ENCODE assay signal across 30 mouse cellular contexts in the genomic region with DNA sequence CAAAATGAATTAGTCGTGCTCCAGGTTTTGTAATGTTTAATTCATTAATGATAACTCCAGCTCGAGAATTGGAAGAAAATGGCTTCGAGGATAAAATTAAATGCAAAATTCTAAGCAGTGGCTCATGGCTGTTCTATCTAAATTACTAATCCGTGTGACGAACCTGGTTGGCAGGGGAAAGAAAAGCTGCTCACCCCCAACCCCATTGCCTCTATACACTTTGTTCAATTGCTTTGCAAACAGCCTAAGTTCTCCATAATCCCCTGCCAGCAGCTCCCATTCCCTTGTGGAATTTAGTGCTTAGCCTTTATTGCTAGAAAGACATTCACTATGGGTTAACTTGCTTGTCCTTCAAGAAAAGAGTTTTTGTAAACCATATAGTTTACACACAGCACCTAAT. TPM values are rescaled to one million over a fixed set of nuclear protein-coding genes. Genes with fewer than 3 reads are reported as not detected.
DNase-seq lines count a peak whose midpoint lies in the region; ATAC-seq and TF ChIP-seq lines count a peak whose summit lies in the region.
"Had no signal": no experiment of that assay in that cellular context is flagged by ENCODE, and none has a peak within 500 bp of the region (broad histone marks: within the 10 kb centered on the region; RNA-seq: fewer than 3 reads in every experiment).

No protein-coding gene starts in this region.

- peak; percentile 6 for DNase-seq in forebrain, embryonic 14.5 days (ENCODE audit: low spot score)
- no peak for DNase-seq in forebrain, postnatal 0 days
- peak; percentile 42 for DNase-seq in midbrain, embryonic 10.5 days (ENCODE audit: low spot score)
- DNase-seq in left cerebral cortex, postnatal 36 days (ENCODE audit: low spot score in 2 of 2), result no peak
- DNase-seq in frontal cortex, postnatal 14 days (ENCODE audit: low spot score in 2 of 2), result no peak
- no peak for DNase-seq in urinary bladder, postnatal 36 days (ENCODE audit: low spot score in 2 of 2)
- DNase-seq: adrenal gland, postnatal 10 days; adrenal gland, postnatal 36 days; B cell, adult 2 months; cerebellum, adult 11 months; embryo, embryonic 11 days; gastrocnemius, postnatal 10 days; gastrocnemius, postnatal 36 days; heart, adult 2 months; heart, postnatal 14 days; heart, postnatal 4 days had no signal

- no peak overlapping the region for H3K27ac ChIP-seq in forebrain, embryonic 14.5 days (ENCODE audit: low read depth, low read length)
- H3K27ac ChIP-seq in forebrain, postnatal 0 days (ENCODE audit: low read depth, low read length), result no peak overlapping the region
- H3K27ac ChIP-seq in midbrain, embryonic 10.5 days (replicated peaks), result no peak overlapping the region
- H3K27ac ChIP-seq in midbrain, embryonic 13.5 days, result no peak overlapping the region
- H3K27ac ChIP-seq in midbrain, embryonic 16.5 days (ENCODE audit: low read length), result no peak overlapping the region
- H3K27ac ChIP-seq: embryonic facial prominence, embryonic 15.5 days; forebrain, embryonic 10.5 days; forebrain, embryonic 13.5 days; heart, adult 2 months; heart, embryonic 10.5 days; heart, embryonic 13.5 days; hindbrain, embryonic 12.5 days; intestine, embryonic 15.5 days had no signal

- H3K4me1 ChIP-seq in forebrain, embryonic 14.5 days (ENCODE audit: control insufficient read depth, insufficient read depth, low read length), result no peaks in the 10 kb centered on the region
- no peaks in the 10 kb centered on the region for H3K4me1 ChIP-seq in forebrain, postnatal 0 days (ENCODE audit: insufficient read depth)
- H3K4me1 ChIP-seq in midbrain, embryonic 10.5 days, result peaks cover 29% of the 10 kb centered on the region
- peaks cover 22% of the 10 kb centered on the region for H3K4me1 ChIP-seq in midbrain, embryonic 13.5 days (replicated peaks)
- peaks cover 2% of the 10 kb centered on the region; the same call in 1 of the 2 replicates for H3K4me1 ChIP-seq in midbrain, embryonic 16.5 days (ENCODE audit: control insufficient read depth, insufficient read depth, low read length)
- H3K4me1 ChIP-seq: embryonic facial prominence, embryonic 15.5 days; forebrain, embryonic 13.5 days; heart, embryonic 10.5 days; heart, embryonic 13.5 days; hindbrain, embryonic 12.5 days; intestine, embryonic 15.5 days had no signal

- no peak overlapping the region for H3K9ac ChIP-seq in forebrain, embryonic 14.5 days (ENCODE audit: low read length)
- no peak overlapping the region for H3K9ac ChIP-seq in forebrain, postnatal 0 days
- H3K9ac ChIP-seq in midbrain, embryonic 13.5 days (replicated peaks), result no peak overlapping the region
- no peak overlapping the region for H3K9ac ChIP-seq in midbrain, embryonic 16.5 days (ENCODE audit: low read depth, low read length)
- H3K9ac ChIP-seq: embryonic facial prominence, embryonic 15.5 days; forebrain, embryonic 13.5 days; heart, embryonic 13.5 days; hindbrain, embryonic 12.5 days; intestine, embryonic 15.5 days had no signal

- no peaks in the 10 kb centered on the region for H3K9me3 ChIP-seq in forebrain, embryonic 14.5 days (replicated peaks; ENCODE audit: control insufficient read depth, low read length)
- no peaks in the 10 kb centered on the region for H3K9me3 ChIP-seq in forebrain, postnatal 0 days (ENCODE audit: low read length)
- no peaks in the 10 kb centered on the region for H3K9me3 ChIP-seq in midbrain, embryonic 10.5 days (replicated peaks)
- no peaks in the 10 kb centered on the region for H3K9me3 ChIP-seq in midbrain, embryonic 13.5 days
- H3K9me3 ChIP-seq in midbrain, embryonic 16.5 days (replicated peaks; ENCODE audit: control insufficient read depth, low read length, poor library complexity, severe bottlenecking), result no peaks in the 10 kb centered on the region
- H3K9me3 ChIP-seq: embryonic facial prominence, embryonic 15.5 days; forebrain, embryonic 10.5 days; forebrain, embryonic 13.5 days; heart, embryonic 10.5 days; heart, embryonic 13.5 days; hindbrain, embryonic 12.5 days; intestine, embryonic 15.5 days had no signal

- no peak overlapping the region for H3K4me3 ChIP-seq in forebrain, embryonic 14.5 days (ENCODE audit: low read depth, low read length)
- no peak overlapping the region for H3K4me3 ChIP-seq in forebrain, postnatal 0 days (ENCODE audit: low read depth, low read length)
- no peak overlapping the region for H3K4me3 ChIP-seq in midbrain, embryonic 10.5 days
- no peak overlapping the region for H3K4me3 ChIP-seq in midbrain, embryonic 13.5 days (replicated peaks)
- H3K4me3 ChIP-seq in midbrain, embryonic 16.5 days (ENCODE audit: low read depth, low read length), result no peak overlapping the region
- H3K4me3 ChIP-seq: embryonic facial prominence, embryonic 15.5 days; erythroblast, embryonic 14.5 days; forebrain, embryonic 10.5 days; forebrain, embryonic 13.5 days; heart, adult 2 months; heart, embryonic 10.5 days; heart, embryonic 13.5 days; hindbrain, embryonic 12.5 days; intestine, embryonic 15.5 days had no signal

- no peaks in the 10 kb centered on the region for H3K36me3 ChIP-seq in forebrain, embryonic 14.5 days (ENCODE audit: control insufficient read depth, insufficient read depth, low read length)
- no peaks in the 10 kb centered on the region for H3K36me3 ChIP-seq in forebrain, postnatal 0 days (ENCODE audit: insufficient read depth)
- H3K36me3 ChIP-seq in midbrain, embryonic 10.5 days, result no peaks in the 10 kb centered on the region
- H3K36me3 ChIP-seq in midbrain, embryonic 13.5 days, result no peaks in the 10 kb centered on the region
- no peaks in the 10 kb centered on the region for H3K36me3 ChIP-seq in midbrain, embryonic 16.5 days (ENCODE audit: control insufficient read depth, insufficient read depth, low read length)
- H3K36me3 ChIP-seq: embryonic facial prominence, embryonic 15.5 days; forebrain, embryonic 10.5 days; G1E; heart, embryonic 10.5 days; heart, embryonic 13.5 days; hindbrain, embryonic 12.5 days; intestine, embryonic 15.5 days had no signal

- WGBS in forebrain, embryonic 14.5 days, result 25% methylated on average over 5 of the region's 5 CpGs
- 23% methylated on average over 5 of the region's 5 CpGs for WGBS in forebrain, postnatal 0 days
- WGBS in midbrain, embryonic 10.5 days, result 43% methylated on average over 5 of the region's 5 CpGs
- 20% methylated on average over 5 of the region's 5 CpGs for WGBS in midbrain, embryonic 13.5 days
- WGBS in midbrain, embryonic 16.5 days, result 13% methylated on average over 5 of the region's 5 CpGs

- no peak for TF ChIP-seq CTCF in forebrain, postnatal 0 days (IDR thresholded peaks at IDR 0.05; ENCODE audit: low read depth)

- no peak overlapping the region for H3K4me2 ChIP-seq in forebrain, embryonic 14.5 days (ENCODE audit: low read length)
- no peak overlapping the region for H3K4me2 ChIP-seq in forebrain, postnatal 0 days (ENCODE audit: low read depth)
- H3K4me2 ChIP-seq in midbrain, embryonic 13.5 days (replicated peaks), result no peak overlapping the region
- H3K4me2 ChIP-seq in midbrain, embryonic 16.5 days (ENCODE audit: low read length), result no peak overlapping the region
- H3K4me2 ChIP-seq: embryonic facial prominence, embryonic 15.5 days; forebrain, embryonic 13.5 days; heart, embryonic 13.5 days; hindbrain, embryonic 12.5 days; intestine, embryonic 15.5 days had no signal

- intact Hi-C loops in left cerebral cortex, postnatal 36 days (cut with DNase I), result no loop called here

- no peak for ATAC-seq in forebrain, embryonic 14.5 days
- no peak for ATAC-seq in forebrain, postnatal 0 days
- peak; percentile 68 for ATAC-seq in midbrain, embryonic 13.5 days
- ATAC-seq in midbrain, embryonic 16.5 days, result peak; percentile 75
- ATAC-seq: forebrain, embryonic 13.5 days; hindbrain, embryonic 16.5 days; Patski had no signal

- no peaks in the 10 kb centered on the region for H3K27me3 ChIP-seq in forebrain, embryonic 14.5 days (replicated peaks; ENCODE audit: control insufficient read depth, insufficient read depth, low read length)
- no peaks in the 10 kb centered on the region for H3K27me3 ChIP-seq in forebrain, postnatal 0 days (ENCODE audit: insufficient read depth, low read length)
- peaks cover 22% of the 10 kb centered on the region for H3K27me3 ChIP-seq in midbrain, embryonic 10.5 days (ENCODE audit: low read depth, poor library complexity, severe bottlenecking)
- H3K27me3 ChIP-seq in midbrain, embryonic 13.5 days, result 0 out of 2 replicates have a peak, but pooled peaks cover 6% of the 10 kb centered on the region
- H3K27me3 ChIP-seq in midbrain, embryonic 16.5 days (ENCODE audit: control insufficient read depth, insufficient read depth, low read depth, low read length), result no peaks in the 10 kb centered on the region
- H3K27me3 ChIP-seq: embryonic facial prominence, embryonic 15.5 days; forebrain, embryonic 13.5 days; heart, embryonic 13.5 days; hindbrain, embryonic 12.5 days; intestine, embryonic 15.5 days; Patski had no signal

RNA-seq across cellular contexts. Expression of a gene that starts 24.9 kb away (rescaled TPM):
- 4.9 and 7.4 TPM in 2 replicates for polyA plus RNA-seq in forebrain, embryonic 14.5 days (2014; fragmentation: Nextera tagmentation; extraction: Ambion mirVana)
- 12.5 and 15.8 TPM in 2 replicates for total RNA-seq in forebrain, postnatal 0 days (2014; rRNA removed)
- polyA plus RNA-seq in forebrain, postnatal 0 days (2015; fragmentation: Nextera tagmentation; extraction: Ambion mirVana), result 4.0 and 9.6 TPM in 2 replicates
- polyA plus RNA-seq in midbrain, embryonic 10.5 days (2016; fragmentation: Nextera tagmentation; extraction: Ambion mirVana), result 1.4 and 1.7 TPM in 2 replicates
- 12.0 and 12.1 TPM in 2 replicates for polyA plus RNA-seq in midbrain, embryonic 13.5 days (2015; fragmentation: Nextera tagmentation; extraction: Ambion mirVana)
- polyA plus RNA-seq in midbrain, embryonic 16.5 days (2015; fragmentation: Nextera tagmentation; extraction: Ambion mirVana), result 26.7 and 29.6 TPM in 2 replicates
- total RNA-seq in left cerebral cortex, postnatal 36 days (2021), result 10 to 100 TPM in 1 of 2 experiments, 1 to 10 TPM in 1; 8.4 to 11.6 TPM
- total RNA-seq: granulocyte monocyte progenitor cell, adult 5-6 weeks had no signal
- polyA plus RNA-seq: erythroblast, embryonic 14.5 days; G1E had no signal

Comparison
In these comparisons a context has a peak if more than half of its experiments do, and no peak if none do; other contexts are left out.
1. DNase-seq: peak in forebrain, embryonic 14.5 days (single experiment) and midbrain, embryonic 10.5 days (single experiment); none in forebrain, postnatal 0 days (single experiment), left cerebral cortex, postnatal 36 days (0 of 2), frontal cortex, postnatal 14 days (0 of 2) and urinary bladder, postnatal 36 days (0 of 2).
2. ATAC-seq: peak in midbrain, embryonic 13.5 days (single experiment) and midbrain, embryonic 16.5 days (single experiment); none in forebrain, embryonic 14.5 days (single experiment) and forebrain, postnatal 0 days (single experiment).